Mouse (Mus musculus) CH12.LX (cell line): Measurements from ENCODE around the gene Tlr3. TPM values are rescaled to one million over a fixed set of nuclear protein-coding genes. Genes with fewer than 3 reads are reported as not detected.

Experiments used
- DNase-seq: peaks from one replicate; pipeline ENCODE4 v3.0.0-alpha.2; 2013; ENCODE audit errors: extremely low read depth
- H3K27ac ChIP-seq: 2 replicates; pipeline ENCODE4 v1.5.1; 2012; ENCODE audit warnings: low read depth, mild to moderate bottlenecking, control low read depth, moderate library complexity; ENCODE audit not compliant: insufficient read depth
- H3K27me3 ChIP-seq: replicated peaks from 2 replicates; pipeline ENCODE3; 2012; ENCODE audit warnings: inconsistent platforms
- H3K36me3 ChIP-seq, 2 experiments: replicated peaks in 1 of 2; 2 replicates each; pipeline versions ENCODE3 to v1.6.1; 2012; ENCODE audit warnings: inconsistent platforms in 1 of 2, low read length in 1 of 2, mild to moderate bottlenecking in 1 of 2, mixed read lengths in 1 of 2, moderate library complexity in 1 of 2; ENCODE audit not compliant: control insufficient read depth in 1 of 2, insufficient read depth in 1 of 2
- H3K4me1 ChIP-seq, 2 experiments: 2 replicates each; pipeline ENCODE4 v1.6.1; 2012; ENCODE audit warnings: inconsistent platforms in 1 of 2, moderate library complexity in 1 of 2; ENCODE audit not compliant: insufficient read depth in 2 of 2, control insufficient read depth in 1 of 2
- H3K4me2 ChIP-seq: 2 replicates; pipeline ENCODE4 v1.6.1; 2012; ENCODE audit warnings: low read depth, mild to moderate bottlenecking, control low read depth; ENCODE audit not compliant: poor library complexity, insufficient read depth, severe bottlenecking
- H3K4me3 ChIP-seq, 3 experiments: fragments of 150-350 bp in 1 of 3; sonication (generic) in 1 of 3; replicated peaks in 1 of 3; 2 replicates each; pipeline versions ENCODE3 to v1.5.1; 2011 to 2012; ENCODE audit warnings: low read depth in 2 of 3, low read length in 2 of 3, mild to moderate bottlenecking in 2 of 3, moderate library complexity in 2 of 3, control low read depth in 1 of 3, improper control_type of control experiment in 1 of 3, inconsistent platforms in 1 of 3, mixed read lengths in 1 of 3; ENCODE audit not compliant: poor library complexity in 1 of 3
- H3K79me2 ChIP-seq: replicated peaks from 2 replicates; pipeline ENCODE4 v1.6.1; 2012; ENCODE audit warnings: mild to moderate bottlenecking, moderate library complexity; ENCODE audit not compliant: control insufficient read depth, poor library complexity, insufficient read depth, severe bottlenecking; ENCODE audit errors: extremely low read depth
- H3K9ac ChIP-seq: 2 replicates; pipeline ENCODE4 v1.6.1; 2012; ENCODE audit warnings: low read depth, mild to moderate bottlenecking, control low read depth, moderate library complexity; ENCODE audit not compliant: insufficient read depth
- H3K9me3 ChIP-seq: replicated peaks from 2 replicates; pipeline ENCODE3; 2012; ENCODE audit warnings: low read length, inconsistent platforms, mixed read lengths
- CHD1 ChIP-seq: IDR thresholded peaks from 2 replicates; pipeline ENCODE4 v1.6.1; 2012; ENCODE audit warnings: low read depth, low read length, improper control_type of control experiment, inconsistent platforms
- CTCF ChIP-seq, 2 experiments: IDR thresholded peaks in 1 of 2; conservative IDR thresholded peaks in 1 of 2; 2 replicates each; pipeline ENCODE4 v1.5.1; 2011 to 2012; ENCODE audit warnings: low read depth in 2 of 2, low read length in 2 of 2, improper control_type of control experiment in 1 of 2, inconsistent platforms in 1 of 2, mild to moderate bottlenecking in 1 of 2, moderate library complexity in 1 of 2
- ELF1 ChIP-seq: IDR thresholded peaks from 2 replicates; pipeline ENCODE4 v1.6.1; 2014; ENCODE audit warnings: low read depth, mild to moderate bottlenecking, inconsistent platforms, low read length, improper control_type of control experiment
- ETS1 ChIP-seq: conservative IDR thresholded peaks from 2 replicates; pipeline ENCODE4 v1.6.1; 2012; ENCODE audit warnings: low read depth, mild to moderate bottlenecking, inconsistent platforms, low read length, improper control_type of control experiment, moderate library complexity
- JUND ChIP-seq: conservative IDR thresholded peaks from 2 replicates; pipeline ENCODE4 v1.6.1; 2011; ENCODE audit warnings: low read depth, low read length, improper control_type of control experiment
- MAFK ChIP-seq: IDR thresholded peaks from 2 replicates; pipeline ENCODE4 v1.6.1; 2011; ENCODE audit warnings: low read length, improper control_type of control experiment; ENCODE audit not compliant: insufficient replicate concordance
- MEF2A ChIP-seq: IDR thresholded peaks from 2 replicates; pipeline ENCODE4 v1.6.1; 2014; ENCODE audit warnings: low read depth, mild to moderate bottlenecking, inconsistent platforms, low read length, improper control_type of control experiment, borderline replicate concordance
- MYC ChIP-seq: IDR thresholded peaks from 2 replicates; pipeline ENCODE4 v1.6.1; 2011; ENCODE audit warnings: low read depth, mild to moderate bottlenecking, improper control_type of control experiment, low read length
- RAD21 ChIP-seq: IDR thresholded peaks from 2 replicates; pipeline ENCODE4 v1.6.1; 2011; ENCODE audit warnings: low read depth, mild to moderate bottlenecking, low read length, improper control_type of control experiment, moderate library complexity
- SIN3A ChIP-seq: IDR thresholded peaks from 2 replicates; pipeline ENCODE4 v1.6.1; 2012; ENCODE audit warnings: low read length, improper control_type of control experiment, inconsistent platforms
- SMC3 ChIP-seq: IDR thresholded peaks from 2 replicates; pipeline ENCODE4 v1.6.1; 2011; ENCODE audit warnings: low read depth, low read length, improper control_type of control experiment
- USF1 ChIP-seq: IDR thresholded peaks from 2 replicates; pipeline ENCODE4 v1.6.1; 2014; ENCODE audit warnings: low read depth, mild to moderate bottlenecking, inconsistent platforms, low read length, improper control_type of control experiment
- USF2 ChIP-seq: conservative IDR thresholded peaks from 2 replicates; pipeline ENCODE4 v1.6.1; 2011; ENCODE audit warnings: low read depth, low read length, improper control_type of control experiment
- dilution Hi-C: fragments of 300-500 bp; cut with MboI; formaldehyde crosslinking; loops from 2 replicates; pipeline ENCODE4 v1.14.3; 2020; ENCODE audit warnings: low sequenced_read_pairs; ENCODE audit not compliant: extremely low pct_unique_long_range_greater_than_20kb, extremely low pct_ligation_motif_present
- in situ Hi-C: fragments of 300-500 bp; cut with MboI; formaldehyde crosslinking; loops from 3 replicates; pipeline ENCODE4 v1.14.3; 2019; ENCODE audit warnings: low sequenced_read_pairs, low pct_ligation_motif_present, low pct_unique_long_range_greater_than_20kb, mixed read lengths
- polyA plus RNA-seq: library from polyadenylated mRNA; unstranded; fragments of >175 nt; gene quantifications from 2 replicates; pipeline ENCODE4 v1.2.1, GENCODE M21; 2012; ENCODE audit warnings: low read depth; ENCODE audit not compliant: insufficient read length
- total RNA-seq, 2 experiments: library from RNA; depleted of rRNA; stranded (reverse); fragments of 300-350 nt in 1 of 2; fragments of >200 nt in 1 of 2; gene quantifications; 2 replicates each; pipeline ENCODE4 v1.2.3; 2012 to 2014

The Tlr3 gene
- 0.04 and 0.34 TPM in 2 replicates for total RNA-seq (2012; rRNA removed)
- 0.88 and 1.3 TPM in 2 replicates for total RNA-seq (2014; rRNA removed)
- 1.4 and 1.7 TPM in 2 replicates for polyA plus RNA-seq

- Histone ChIP-seq H3K4me2 (peak within 1 kb of the TSS; percentile 13; the same call in 1 of the 2 replicates), H3K9ac (peak within 1 kb of the TSS; percentile 2; the same call in 1 of the 2 replicates), H3K79me2 (no peaks in the 10 kb centered on the region), H3K36me3 (no peaks in the 10 kb centered on the region), H3K4me1 (peaks cover 0 to 38% of the 10 kb centered on the region in 2 experiments; a peak in 2 of 4 replicates), H3K4me3 (peak within 1 kb of the TSS; percentile 37 to 70 (median 54)), H3K9me3 (no peaks in the 10 kb centered on the region), H3K27me3 (no peaks in the 10 kb centered on the region), H3K27ac (no peak within 1 kb of the TSS)
- TF ChIP-seq ETS1 (no peak), SMC3 (no peak), CHD1 (no peak), MYC (no peak), ELF1 (no peak), JUND (no peak), USF2 (no peak)
- DNase-seq = no peak
- in situ Hi-C loops = no loop called here
- dilution Hi-C loops = no loop called here
Observed at GRCm38 (mm10) chr8:45410882-45411281, at the start of gene Tlr3. Tlr3 (minus strand) TSS chr8:45411080.

- Histone ChIP-seq H3K4me1 (no peaks in the 10 kb centered on the region; a peak in 1 of 4 replicates), H3K36me3 (no peaks in the 10 kb centered on the region), H3K9ac (no peak overlapping the region), H3K79me2 (no peaks in the 10 kb centered on the region), H3K4me2 (no peak overlapping the region), H3K9me3 (no peaks in the 10 kb centered on the region), H3K27me3 (no peaks in the 10 kb centered on the region), H3K27ac (no peak overlapping the region), H3K4me3 (no peak overlapping the region)
- no peak for DNase-seq
- in situ Hi-C loops = loop anchor here (10.0 to 25.0 kb wide), 2 partner anchors 329 to 477 kb away; partner anchors contain the start of gene Ccdc110
- dilution Hi-C loops = no loop called here
- TF ChIP-seq CTCF (conservative IDR thresholded peaks at IDR 0.05 in 1 of 2, IDR thresholded peaks at IDR 0.05 in 1 of 2; ENCODE audit: low read depth in 2 of 2, low read length in 2 of 2) (peak in 1 of 2 experiments; percentile 19; a peak in 1 of 4 replicates), SIN3A (no peak), RAD21 (peak; percentile 5)
Observed at GRCm38 (mm10) chr8:45457874-45458273, 47.0 kb upstream of the Tlr3 start.

GRCm38 (mm10) chr8:45454426-45454825 is 43.5 kb upstream of the Tlr3 start:
- Histone ChIP-seq H3K4me1 (no peaks in the 10 kb centered on the region; a peak in 1 of 4 replicates), H3K27ac (no peak overlapping the region)
- TF ChIP-seq CTCF (conservative IDR thresholded peaks at IDR 0.05 in 1 of 2, IDR thresholded peaks at IDR 0.05 in 1 of 2; ENCODE audit: low read depth in 2 of 2, low read length in 2 of 2) (peak; percentile 77 to 84), RAD21 (peak; percentile 88), JUND (0 out of 2 replicates have a peak, but pooled peaks have one; percentile 11), MEF2A (no peak), SMC3 (peak; percentile 75), MAFK (no peak), USF1 (no peak)
- TF ChIP-seq, all 38 proteins: peak for 4
- no peaks in the 10 kb centered on the region for H3K9me3 ChIP-seq
- no peak overlapping the region for H3K4me2 ChIP-seq
- H3K4me3 ChIP-seq = no peak overlapping the region
- DNase-seq = peak; percentile 57
- H3K27me3 ChIP-seq = no peaks in the 10 kb centered on the region
- in situ Hi-C loops (loop anchor here (10.0 to 25.0 kb wide), 2 partner anchors 333 to 480 kb away; partner anchors contain the start of gene Ccdc110), dilution Hi-C loops (no loop called here)
- H3K79me2 ChIP-seq = no peaks in the 10 kb centered on the region
- no peaks in the 10 kb centered on the region for H3K36me3 ChIP-seq
- H3K9ac ChIP-seq = no peak overlapping the region
